13 mouse cellular contexts compared by ENCODE assay signal in the genomic region with DNA sequence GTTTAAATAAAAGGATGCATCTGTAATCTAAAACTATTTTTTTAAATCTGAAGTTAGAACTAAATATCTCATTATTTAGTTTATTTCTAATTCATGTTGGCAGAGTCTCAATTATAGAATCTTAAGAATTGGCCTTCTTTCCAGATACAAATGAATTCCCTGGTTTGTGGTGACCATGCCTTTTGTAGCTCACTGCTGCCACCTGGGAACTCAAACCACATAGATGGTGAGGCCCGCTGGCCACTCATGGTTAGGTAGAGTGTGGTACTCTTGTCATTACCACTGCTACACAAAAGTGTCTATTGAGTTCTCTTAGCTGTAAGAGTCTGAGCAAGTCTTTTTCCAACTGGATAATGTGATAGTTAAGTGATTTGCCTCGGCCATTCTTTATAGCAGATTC. TPM values are rescaled to one million over a fixed set of nuclear protein-coding genes. Genes with fewer than 3 reads are reported as not detected.
DNase-seq lines count a peak whose midpoint lies in the region; ATAC-seq and TF ChIP-seq lines count a peak whose summit lies in the region.
"Had no signal": no experiment of that assay in that cellular context is flagged by ENCODE, and none has a peak within 500 bp of the region (broad histone marks: within the 10 kb centered on the region; RNA-seq: fewer than 3 reads in every experiment).

No protein-coding gene starts in this region.

- H3K4me3 ChIP-seq in liver, postnatal 0 days (ENCODE audit: low read depth, low read length), result no peak overlapping the region
- H3K4me3 ChIP-seq: liver, embryonic 12.5 days; myocyte had no signal

- H3K27me3 ChIP-seq in liver, postnatal 0 days (ENCODE audit: insufficient read depth, low read length), result no peaks in the 10 kb centered on the region
- H3K27me3 ChIP-seq: liver, embryonic 12.5 days had no signal

- DNase-seq in gastrocnemius, postnatal 10 days, result peak; percentile 6
- no peak for DNase-seq in gastrocnemius, postnatal 4 days (ENCODE audit: low spot score in 2 of 2)
- DNase-seq in liver, postnatal 0 days, result no peak
- no peak for DNase-seq in liver
- DNase-seq in adrenal gland, postnatal 25 days, result peak; percentile 22
- DNase-seq in lung, postnatal 25 days (ENCODE audit: low spot score), result peak; percentile 4
- no peak for DNase-seq in T-cell, adult 2 months (ENCODE audit: low spot score)
- DNase-seq in ovary, adult 18-20 months (ENCODE audit: low spot score), result no peak

- H3K4me2 ChIP-seq in liver, postnatal 0 days (ENCODE audit: low read depth, low read length), result no peak overlapping the region
- H3K4me2 ChIP-seq: liver, embryonic 12.5 days had no signal

- no peak for TF ChIP-seq EP300 in liver, postnatal 0 days (IDR thresholded peaks at IDR 0.05; ENCODE audit: low read depth)

- H3K9ac ChIP-seq in liver, postnatal 0 days (replicated peaks), result no peak overlapping the region
- H3K9ac ChIP-seq: liver, embryonic 12.5 days had no signal

- ATAC-seq in liver, postnatal 0 days, result no peak
- ATAC-seq: liver, embryonic 12.5 days had no signal

- WGBS in liver, postnatal 0 days (ENCODE audit: insufficient replicate concordance), result 60% methylated on average over 2 of the region's 2 CpGs

- no peaks in the 10 kb centered on the region for H3K9me3 ChIP-seq in liver, postnatal 0 days (ENCODE audit: low read length)
- H3K9me3 ChIP-seq: G1E; liver, embryonic 12.5 days had no signal

- no peaks in the 10 kb centered on the region for H3K4me1 ChIP-seq in liver, postnatal 0 days (ENCODE audit: insufficient read depth)
- H3K4me1 ChIP-seq: liver, embryonic 12.5 days had no signal

- no peaks in the 10 kb centered on the region for H3K36me3 ChIP-seq in liver, postnatal 0 days (replicated peaks; ENCODE audit: insufficient read depth, low read length)
- H3K36me3 ChIP-seq: G1E; liver, embryonic 12.5 days had no signal

- peak; percentile 29; the same call in 1 of the 2 replicates for TF ChIP-seq CTCF in liver, postnatal 0 days (IDR thresholded peaks at IDR 0.05; ENCODE audit: low read depth)

- H3K27ac ChIP-seq in liver, postnatal 0 days (ENCODE audit: low read depth), result no peak overlapping the region
- H3K27ac ChIP-seq: liver, embryonic 12.5 days had no signal

RNA-seq across cellular contexts. Expression of gene Scp2d1, which starts 45.4 kb away (rescaled TPM):
- total RNA-seq in gastrocnemius, postnatal 10 days (2021), result not detected
- not detected for total RNA-seq in gastrocnemius, postnatal 4 days (2021)
- polyA plus RNA-seq in liver, postnatal 0 days (2015; fragmentation: Nextera tagmentation; extraction: Ambion mirVana), result not detected in 2 replicates
- total RNA-seq in adrenal gland, postnatal 25 days (2021), result not detected in 2 replicates
- total RNA-seq: G1E had no signal
- polyA plus RNA-seq: cerebellum, adult 2 months; G1E; intestine, embryonic 14.5 days; liver, embryonic 12.5 days; myocyte had no signal

Comparison
In these comparisons a context has a peak if more than half of its experiments do, and no peak if none do; other contexts are left out.
1. DNase-seq: peak in gastrocnemius, postnatal 10 days (single experiment), adrenal gland, postnatal 25 days (single experiment) and lung, postnatal 25 days (single experiment); none in gastrocnemius, postnatal 4 days (0 of 2), liver, postnatal 0 days (single experiment), liver (single experiment), T-cell, adult 2 months (single experiment) and ovary, adult 18-20 months (single experiment).